Mouse (Mus musculus): ENCODE measurements around the gene Rcl1. TPM values are rescaled to one million over a fixed set of nuclear protein-coding genes. Genes with fewer than 3 reads are reported as not detected.

The Rcl1 gene
- total RNA-seq (2023) = 10 to 100 TPM; 27.3 to 27.8 TPM

GRCm38 (mm10) chr19:29100874-29101542, at the start of gene Rcl1:
Gene Rcl1, plus strand, starts transcription at chr19:29101375.

Other genes with a start within 250 kb of the Rcl1 start
- gene Plpp6, start 137.4 kb upstream of the Rcl1 start, total RNA-seq (2023) = 10 to 100 TPM; 16.6 to 18.6 TPM
- gene 4430402I18Rik, start 133.6 kb upstream of the Rcl1 start, total RNA-seq (2023) = 1 to 10 TPM in 1 of 2 experiments, under 1 TPM in 1; 0.65 to 1.3 TPM
- 10 to 100 TPM; 50.8 to 67.9 TPM for gene Cdc37l1, start 111.0 kb upstream of the Rcl1 start, total RNA-seq (2023)
- gene Ak3, start 53.4 kb upstream of the Rcl1 start, total RNA-seq (2023) = 10 to 100 TPM; 18.7 to 24.1 TPM
- gene Jak2, start 150.5 kb downstream of the Rcl1 start, total RNA-seq (2023) = 10 to 100 TPM; 65.5 to 66.0 TPM
- gene Insl6, start 224.0 kb downstream of the Rcl1 start, total RNA-seq (2023) = 1 to 10 TPM; 4.1 to 6.2 TPM
- not detected for gene Rln1, start 233.3 kb downstream of the Rcl1 start, total RNA-seq (2023)